Mouse (Mus musculus) layer of hippocampus, adult 18-20 months (tissue): ENCODE measurements around the gene Dst. TPM values are rescaled to one million over a fixed set of nuclear protein-coding genes. Genes with fewer than 3 reads are reported as not detected.

Experiments used
- DNase-seq, 2 experiments: peaks; one replicate each; pipeline ENCODE4 v3.0.0; 2022; ENCODE audit warnings: low spot score in 2 of 2
- total RNA-seq, 2 experiments: library from RNA; stranded (reverse); gene quantifications; 2 replicates each; pipeline ENCODE4 v1.2.3; 2021

Dst gene
- total RNA-seq, 2 experiments from 2014 or later = 195 to 198 TPM

- no peak for DNase-seq
These were observed 303.7 kb downstream of the Dst start for GRCm38 (mm10) chr1:34211704-34212103.

GRCm38 (mm10) chr1:34216456-34216855 lies 308.4 kb downstream of the Dst start:
- DNase-seq = no peak

GRCm38 (mm10) chr1:34218323-34218722 lies 310.3 kb downstream of the Dst start:
- peak; percentile 62 to 79 for DNase-seq

- DNase-seq = no peak
These were observed 310.8 kb downstream of the Dst start for GRCm38 (mm10) chr1:34218801-34219200.

GRCm38 (mm10) chr1:34220094-34220601 lies 312.1 kb downstream of the Dst start:
- no peak for DNase-seq

- no peak for DNase-seq
These were observed 315.8 kb downstream of the Dst start for GRCm38 (mm10) chr1:34223866-34224265.

GRCm38 (mm10) chr1:34227676-34228075 lies 319.7 kb downstream of the Dst start:
- DNase-seq = no peak

GRCm38 (mm10) chr1:34231041-34231440 lies 323.0 kb downstream of the Dst start:
- no peak for DNase-seq

- DNase-seq = no peak
These were observed 328.3 kb downstream of the Dst start for GRCm38 (mm10) chr1:34236254-34236723.

GRCm38 (mm10) chr1:34237211-34237610 lies 329.2 kb downstream of the Dst start:
- DNase-seq = no peak

GRCm38 (mm10) chr1:34237689-34238091 lies 329.7 kb downstream of the Dst start:
- DNase-seq = no peak

GRCm38 (mm10) chr1:34238231-34238630 lies 330.2 kb downstream of the Dst start:
- DNase-seq = no peak

GRCm38 (mm10) chr1:34244678-34245077 lies 336.7 kb downstream of the Dst start:
- no peak for DNase-seq

- DNase-seq = no peak
These were observed 338.1 kb downstream of the Dst start for GRCm38 (mm10) chr1:34245951-34246641.

- DNase-seq = no peak
These were observed 338.6 kb downstream of the Dst start for GRCm38 (mm10) chr1:34246642-34246987.

GRCm38 (mm10) chr1:34251137-34251536 lies 343.1 kb downstream of the Dst start:
- no peak for DNase-seq

GRCm38 (mm10) chr1:34252267-34252666 lies 344.2 kb downstream of the Dst start:
- no peak for DNase-seq

- no peak for DNase-seq
These were observed 345.9 kb downstream of the Dst start for GRCm38 (mm10) chr1:34253876-34254275.

- DNase-seq = no peak
These were observed 351.9 kb downstream of the Dst start for GRCm38 (mm10) chr1:34259898-34260297.

- no peak for DNase-seq
These were observed 353.0 kb downstream of the Dst start for GRCm38 (mm10) chr1:34261011-34261410.

- no peak for DNase-seq
These were observed 360.5 kb downstream of the Dst start for GRCm38 (mm10) chr1:34268520-34268919.

- DNase-seq = no peak
These were observed 361.6 kb downstream of the Dst start for GRCm38 (mm10) chr1:34269578-34269977.

GRCm38 (mm10) chr1:34273922-34274321 lies 365.9 kb downstream of the Dst start:
- no peak for DNase-seq
